Mouse (Mus musculus) forebrain, embryonic 11.5 days (tissue): ENCODE results near the gene Zfp157. TPM values are rescaled to one million over a fixed set of nuclear protein-coding genes. Genes with fewer than 3 reads are reported as not detected.
"Not testable (repeated sequence)": the region's sequence is repeated elsewhere in the genome, so short reads cannot be mapped to it uniquely, and the experiment has no call there.

Source experiments
- ATAC-seq: fragments of 200-750 bp; cut with Nextera tagmentation; replicated peaks from 2 replicates; pipeline ENCODE4 v1.8.0; 2017; ENCODE audit warnings: moderate TSS enrichment; ENCODE audit not compliant: low FRiP score
- DNase-seq: peaks from one replicate; pipeline ENCODE4 v3.0.0-alpha.2; 2017; ENCODE audit warnings: low spot score
- H3K27ac ChIP-seq: fragments of 300-500 bp; sonication (generic); 2 replicates; pipeline ENCODE4 v1.5.1; 2014; ENCODE audit warnings: low read depth, low read length
- H3K27me3 ChIP-seq: fragments of 300-500 bp; sonication (generic); 2 replicates; pipeline ENCODE4 v1.6.1; 2014; ENCODE audit warnings: mild to moderate bottlenecking, low read length, mixed read lengths; ENCODE audit not compliant: control insufficient read depth, insufficient read depth
- H3K36me3 ChIP-seq: fragments of 300-500 bp; sonication (generic); 2 replicates; pipeline ENCODE4 v1.6.1; 2014; ENCODE audit warnings: mild to moderate bottlenecking, low read length, moderate library complexity, mixed read lengths; ENCODE audit not compliant: control insufficient read depth, insufficient read depth
- H3K4me1 ChIP-seq: fragments of 300-500 bp; sonication (generic); replicated peaks from 2 replicates; pipeline ENCODE4 v1.6.1; 2014; ENCODE audit warnings: low read length, mixed read lengths; ENCODE audit not compliant: control insufficient read depth, insufficient read depth
- H3K4me2 ChIP-seq: fragments of 300-500 bp; sonication (generic); 2 replicates; pipeline ENCODE4 v1.6.1; 2014; ENCODE audit warnings: low read depth, mild to moderate bottlenecking, low read length, moderate library complexity, mixed read lengths; ENCODE audit not compliant: severe bottlenecking
- H3K4me3 ChIP-seq: fragments of 300-500 bp; sonication (generic); 2 replicates; pipeline ENCODE4 v1.5.1; 2014; ENCODE audit warnings: low read depth, low read length
- H3K9ac ChIP-seq: fragments of 300-500 bp; sonication (generic); 2 replicates; pipeline ENCODE4 v1.6.1; 2014; ENCODE audit warnings: low read length
- H3K9me3 ChIP-seq: fragments of 300-500 bp; sonication (generic); 2 replicates; pipeline ENCODE4 v1.6.1; 2016; ENCODE audit warnings: low read length, mixed read lengths; ENCODE audit not compliant: control insufficient read depth
- WGBS: fragments of 180-500 bp; shearing (Covaris S2); extraction: QIAGEN DNeasy Blood & Tissue Kit; methylation state at CpG from one replicate; pipeline ENCODE4 v1.1.7; 2014; 5-methylcytosine and 5-hydroxymethylcytosine counted together
- polyA plus RNA-seq: library from polyadenylated mRNA; unstranded; fragments of >200 nt; fragmentation: Nextera tagmentation; extraction: Ambion mirVana; gene quantifications from 2 replicates; pipeline ENCODE4 v1.2.1, GENCODE M21; 2014

Gene Zfp157
- 50.4 and 53.7 TPM in 2 replicates for polyA plus RNA-seq

- Histone ChIP-seq H3K4me1 (peaks cover 7% of the 10 kb centered on the region; the same call in 1 of the 2 replicates), H3K27ac (peak within 1 kb of the TSS; percentile 79), H3K9me3 (no peaks in the 10 kb centered on the region), H3K9ac (peak within 1 kb of the TSS; percentile 99), H3K4me2 (peak within 1 kb of the TSS; percentile 53), H3K4me3 (peak within 1 kb of the TSS; percentile 96), H3K36me3 (peaks cover 8% of the 10 kb centered on the region; the same call in 1 of the 2 replicates), H3K27me3 (no peaks in the 10 kb centered on the region)
- DNase-seq = peak; percentile 92
- ATAC-seq = peak; percentile 100
- WGBS = under 1% methylated on average over 49 of the region's 49 CpGs
These were observed at the start of gene Zfp157 for GRCm38 (mm10) chr5:138441286-138442194. TSS of gene Zfp157 (plus strand) at chr5:138441468.

DNA sequence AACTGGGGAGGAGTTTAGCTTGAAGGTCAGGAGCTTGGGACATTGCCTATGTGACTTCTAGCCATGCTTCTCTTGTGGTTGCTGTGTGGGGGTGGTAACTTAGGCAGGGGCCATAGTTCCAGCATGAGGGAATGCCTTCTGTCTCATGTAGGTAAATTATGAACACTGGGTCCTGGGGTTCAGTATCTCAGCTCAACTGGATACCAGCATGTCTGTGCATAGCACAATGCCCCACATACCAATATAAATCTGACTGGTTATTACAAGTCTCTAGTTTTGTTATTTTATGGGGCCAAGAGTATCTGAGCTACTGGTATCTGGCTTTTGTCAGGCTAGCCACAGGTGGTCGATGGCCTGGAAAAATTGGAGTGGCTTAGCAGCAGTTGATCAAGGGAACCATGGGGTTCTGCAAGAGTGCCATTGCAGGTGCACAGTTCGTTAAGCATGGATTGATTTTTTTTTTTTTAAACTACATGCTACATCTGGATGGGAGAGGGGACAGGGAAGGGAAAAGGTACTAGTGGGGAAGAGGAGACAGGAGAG lies 43.4 kb upstream of the Zfp157 start:
- WGBS = 49% methylated on average over 2 of the region's 2 CpGs
- DNase-seq = no peak

DNA sequence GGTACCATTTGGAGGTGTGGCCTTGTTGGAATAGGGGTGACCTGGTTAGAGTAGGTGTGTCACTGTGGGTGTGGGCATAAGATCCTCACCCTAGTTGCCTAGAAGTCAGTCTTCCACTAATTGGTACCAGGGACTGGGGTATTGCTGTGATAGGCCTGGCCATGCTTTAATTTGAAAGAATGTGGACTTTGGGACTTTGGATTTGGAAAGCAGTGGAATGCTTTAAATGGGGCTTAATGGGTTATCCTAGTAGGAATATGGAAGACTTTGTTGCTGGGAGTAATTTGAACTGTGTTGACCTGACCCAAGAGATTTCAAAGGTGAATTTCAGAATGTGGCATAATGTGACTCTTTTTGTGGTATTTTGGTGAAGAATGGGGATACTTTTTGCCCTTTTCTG lies 40.8 kb upstream of the Zfp157 start:
- H3K9ac ChIP-seq, H3K27me3 ChIP-seq, H3K4me3 ChIP-seq, H3K27ac ChIP-seq, H3K36me3 ChIP-seq, ATAC-seq, H3K4me1 ChIP-seq, DNase-seq, H3K9me3 ChIP-seq, H3K4me2 ChIP-seq: not testable (repeated sequence)

More for the DNA sequence above, 43.4 kb upstream of the Zfp157 start:
- Histone ChIP-seq H3K36me3 (no peaks in the 10 kb centered on the region), H3K4me2 (no peak overlapping the region), H3K4me3 (no peak overlapping the region), H3K4me1 (no peaks in the 10 kb centered on the region), H3K27me3 (no peaks in the 10 kb centered on the region), H3K9me3 (no peaks in the 10 kb centered on the region), H3K9ac (no peak overlapping the region), H3K27ac (no peak overlapping the region)
- no peak for ATAC-seq

- H3K27me3 ChIP-seq = no peaks in the 10 kb centered on the region
- H3K4me1 ChIP-seq = no peaks in the 10 kb centered on the region
- H3K27ac ChIP-seq = no peak overlapping the region
- peaks cover 28% of the 10 kb centered on the region for H3K9me3 ChIP-seq
- DNase-seq (no peak), ATAC-seq (no peak)
- WGBS = 97% methylated on average over 4 of the region's 4 CpGs
- H3K36me3 ChIP-seq = peaks cover 51% of the 10 kb centered on the region
- H3K4me3 ChIP-seq = no peak overlapping the region
- no peak overlapping the region for H3K9ac ChIP-seq
- no peak overlapping the region for H3K4me2 ChIP-seq
These were observed 17.1 kb downstream of the Zfp157 start for GRCm38 (mm10) chr5:138458371-138458770.

GRCm38 (mm10) chr5:138459107-138459506 lies 17.8 kb downstream of the Zfp157 start:
- Histone ChIP-seq H3K4me2 (no peak overlapping the region), H3K9me3 (peaks cover 28% of the 10 kb centered on the region), H3K9ac (no peak overlapping the region), H3K4me1 (no peaks in the 10 kb centered on the region), H3K27ac (no peak overlapping the region), H3K27me3 (no peaks in the 10 kb centered on the region), H3K36me3 (peaks cover 48% of the 10 kb centered on the region), H3K4me3 (no peak overlapping the region)
- WGBS = 100% methylated on average over 1 of the region's 1 CpGs
- no peak for ATAC-seq
- DNase-seq = no peak

GRCm38 (mm10) chr5:138473601-138474000 lies 32.3 kb downstream of the Zfp157 start:
- Histone ChIP-seq H3K9me3 (no peaks in the 10 kb centered on the region; the same call in 1 of the 2 replicates), H3K4me2 (no peak overlapping the region), H3K4me1 (no peaks in the 10 kb centered on the region), H3K27me3 (no peaks in the 10 kb centered on the region), H3K36me3 (no peaks in the 10 kb centered on the region), H3K4me3 (no peak overlapping the region), H3K27ac (no peak overlapping the region), H3K9ac (no peak overlapping the region)
- no peak for ATAC-seq
- 29% methylated on average over 6 of the region's 6 CpGs for WGBS
- peak; percentile 78 for DNase-seq

DNA sequence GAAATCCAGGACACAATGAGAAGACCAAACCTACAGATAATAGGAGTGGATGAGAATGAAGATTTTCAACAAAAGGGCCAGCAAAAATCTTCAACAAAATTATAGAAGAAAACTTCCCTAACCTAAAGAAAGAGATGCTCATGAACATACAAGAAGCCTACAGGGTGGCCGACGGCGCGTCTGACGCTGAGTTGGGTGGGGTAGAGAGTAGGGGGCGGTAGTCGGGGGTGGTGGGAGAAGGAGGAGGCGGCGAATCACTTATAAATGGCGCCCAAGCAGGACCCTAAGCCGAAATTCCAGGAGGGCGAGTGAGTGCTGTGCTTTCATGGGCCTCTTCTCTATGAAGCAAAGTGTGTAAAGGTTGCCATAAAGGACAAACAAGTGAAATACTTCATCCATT lies 63.3 kb downstream of the Zfp157 start:
- not testable (repeated sequence) for ATAC-seq, H3K9ac ChIP-seq, H3K27ac ChIP-seq, H3K4me2 ChIP-seq, DNase-seq, H3K36me3 ChIP-seq, H3K4me1 ChIP-seq, H3K4me3 ChIP-seq, H3K9me3 ChIP-seq, H3K27me3 ChIP-seq
- WGBS = 92% methylated on average over 6 of the region's 12 CpGs
